Mouse (Mus musculus) liver, postnatal 0 days (tissue): Measurements from ENCODE around the gene Rgs9. TPM values are rescaled to one million over a fixed set of nuclear protein-coding genes. Genes with fewer than 3 reads are reported as not detected.

Source experiments
- ATAC-seq: fragments of 200-750 bp; cut with Nextera tagmentation; 2 replicates; pipeline ENCODE4 v1.8.0; 2017; ENCODE audit warnings: mild to moderate bottlenecking, moderate library complexity
- DNase-seq: peaks from one replicate; pipeline ENCODE4 v3.0.0-alpha.2; 2016
- H3K27ac ChIP-seq: fragments of 300-500 bp; sonication (generic); 2 replicates; pipeline ENCODE4 v1.5.1; 2014; ENCODE audit warnings: antibody characterized with exemption, moderate library complexity, mild to moderate bottlenecking, low read depth
- H3K27me3 ChIP-seq: fragments of 300-500 bp; sonication (generic); 2 replicates; pipeline ENCODE4 v1.6.1; 2014; ENCODE audit warnings: low read length, control low read depth, mixed read lengths; ENCODE audit not compliant: insufficient read depth
- H3K36me3 ChIP-seq: fragments of 300-500 bp; sonication (generic); replicated peaks from 2 replicates; pipeline ENCODE4 v1.6.1; 2014; ENCODE audit warnings: mild to moderate bottlenecking, control low read depth, low read length, moderate library complexity, mixed read lengths; ENCODE audit not compliant: insufficient read depth
- H3K4me1 ChIP-seq: fragments of 300-500 bp; sonication (generic); 2 replicates; pipeline ENCODE4 v1.6.1; 2014; ENCODE audit warnings: antibody characterized with exemption, mild to moderate bottlenecking, control low read depth; ENCODE audit not compliant: insufficient read depth
- H3K4me2 ChIP-seq: fragments of 300-500 bp; sonication (generic); 2 replicates; pipeline ENCODE4 v1.6.1; 2014; ENCODE audit warnings: low read depth, mild to moderate bottlenecking, low read length, moderate library complexity, mixed read lengths
- H3K4me3 ChIP-seq: fragments of 300-500 bp; sonication (generic); 2 replicates; pipeline ENCODE4 v1.5.1; 2014; ENCODE audit warnings: low read depth, low read length
- H3K9ac ChIP-seq: fragments of 300-500 bp; sonication (generic); replicated peaks from 2 replicates; pipeline ENCODE4 v1.6.1; 2014; ENCODE audit warnings: mild to moderate bottlenecking, moderate library complexity
- H3K9me3 ChIP-seq: fragments of 300-500 bp; sonication (generic); 2 replicates; pipeline ENCODE4 v1.6.1; 2016; ENCODE audit warnings: mild to moderate bottlenecking, control low read depth, low read length, mixed read lengths
- CTCF ChIP-seq: sonication (generic); IDR thresholded peaks from 2 replicates; pipeline ENCODE4 v1.5.1; 2016; ENCODE audit warnings: antibody characterized with exemption, low read depth
- EP300 ChIP-seq: IDR thresholded peaks from 2 replicates; pipeline ENCODE4 v1.6.1; 2016; ENCODE audit warnings: antibody characterized with exemption, low read depth, mild to moderate bottlenecking
- WGBS: fragments of 180-500 bp; shearing (Covaris S2); extraction: QIAGEN DNeasy Blood & Tissue Kit; methylation state at CpG from one replicate; pipeline ENCODE4 v1.1.7; 2014; ENCODE audit not compliant: insufficient replicate concordance; 5-methylcytosine and 5-hydroxymethylcytosine counted together
- polyA plus RNA-seq: library from polyadenylated mRNA; unstranded; fragments of >200 nt; fragmentation: Nextera tagmentation; extraction: Ambion mirVana; gene quantifications from 2 replicates; pipeline ENCODE4 v1.2.1, GENCODE M21; 2015

Gene Rgs9
- polyA plus RNA-seq, 1 experiment from 2014 or later, result 0.11 TPM

GRCm38 (mm10) chr11:109237796-109238195, 60.1 kb downstream of the Rgs9 start:
- H3K4me3 ChIP-seq, result no peak overlapping the region
- H3K36me3 ChIP-seq, result no peaks in the 10 kb centered on the region
- H3K4me1 ChIP-seq, result no peaks in the 10 kb centered on the region
- no peak overlapping the region for H3K4me2 ChIP-seq
- TF ChIP-seq EP300 (no peak), CTCF (no peak)
- DNase-seq, result no peak
- 55% methylated on average over 8 of the region's 8 CpGs for WGBS
- H3K27me3 ChIP-seq, result no peaks in the 10 kb centered on the region
- no peaks in the 10 kb centered on the region for H3K9me3 ChIP-seq
- no peak overlapping the region for H3K27ac ChIP-seq
- no peak overlapping the region for H3K9ac ChIP-seq
- ATAC-seq, result no peak

- Histone ChIP-seq H3K4me1 (no peaks in the 10 kb centered on the region), H3K9me3 (no peaks in the 10 kb centered on the region), H3K4me2 (no peak overlapping the region), H3K27ac (no peak overlapping the region), H3K36me3 (no peaks in the 10 kb centered on the region), H3K9ac (no peak overlapping the region), H3K27me3 (no peaks in the 10 kb centered on the region), H3K4me3 (no peak overlapping the region)
- no peak for TF ChIP-seq EP300
- TF ChIP-seq CTCF, result no peak
- ATAC-seq, result no peak
- DNase-seq, result peak; percentile 26
- 65% methylated on average over 3 of the region's 3 CpGs for WGBS
Observed at GRCm38 (mm10) chr11:109233627-109234026, 64.3 kb downstream of the Rgs9 start.

- Histone ChIP-seq H3K27ac (no peak overlapping the region), H3K4me2 (no peak overlapping the region), H3K4me3 (no peak overlapping the region), H3K27me3 (no peaks in the 10 kb centered on the region), H3K4me1 (no peaks in the 10 kb centered on the region), H3K9ac (no peak overlapping the region), H3K36me3 (no peaks in the 10 kb centered on the region), H3K9me3 (no peaks in the 10 kb centered on the region)
- no peak for TF ChIP-seq CTCF
- TF ChIP-seq EP300, result no peak
- no peak for DNase-seq
- 65% methylated on average over 6 of the region's 6 CpGs for WGBS
- ATAC-seq, result no peak
Observed at GRCm38 (mm10) chr11:109232811-109233210, 65.1 kb downstream of the Rgs9 start.

- TF ChIP-seq EP300 (no peak), CTCF (no peak)
- Histone ChIP-seq H3K4me3 (no peak overlapping the region), H3K36me3 (no peaks in the 10 kb centered on the region), H3K27me3 (no peaks in the 10 kb centered on the region), H3K4me1 (no peaks in the 10 kb centered on the region), H3K4me2 (no peak overlapping the region), H3K9ac (no peak overlapping the region), H3K9me3 (no peaks in the 10 kb centered on the region), H3K27ac (no peak overlapping the region)
- DNase-seq (no peak), ATAC-seq (no peak)
- 75% methylated on average over 12 of the region's 12 CpGs for WGBS
Observed at GRCm38 (mm10) chr11:109227139-109227538, 70.8 kb downstream of the Rgs9 start.

GRCm38 (mm10) chr11:109221209-109222007, 76.5 kb downstream of the Rgs9 start:
- Histone ChIP-seq H3K27me3 (no peaks in the 10 kb centered on the region), H3K27ac (no peak overlapping the region), H3K4me2 (no peak overlapping the region), H3K9ac (no peak overlapping the region), H3K36me3 (no peaks in the 10 kb centered on the region), H3K4me3 (no peak overlapping the region), H3K9me3 (no peaks in the 10 kb centered on the region), H3K4me1 (no peaks in the 10 kb centered on the region)
- TF ChIP-seq EP300 (no peak), CTCF (peak; percentile 39)
- 43% methylated on average over 4 of the region's 4 CpGs for WGBS
- no peak for ATAC-seq
- DNase-seq, result no peak

GRCm38 (mm10) chr11:109218722-109219430, 79.1 kb downstream of the Rgs9 start:
- 56% methylated on average over 15 of the region's 15 CpGs for WGBS
- Histone ChIP-seq H3K4me2 (no peak overlapping the region), H3K27ac (no peak overlapping the region), H3K9me3 (no peaks in the 10 kb centered on the region), H3K36me3 (no peaks in the 10 kb centered on the region), H3K27me3 (no peaks in the 10 kb centered on the region), H3K4me3 (no peak overlapping the region), H3K4me1 (no peaks in the 10 kb centered on the region), H3K9ac (no peak overlapping the region)
- TF ChIP-seq EP300 (no peak), CTCF (no peak)
- ATAC-seq (no peak), DNase-seq (no peak)
